Mouse (Mus musculus) lung, adult 18-20 months (tissue): ENCODE data around the gene Zbtb25.

Experiments used
- DNase-seq, 2 experiments: peaks; one replicate each; pipeline ENCODE4 v3.0.0; 2022; ENCODE audit warnings: mixed read lengths in 2 of 2

The Zbtb25 gene

GRCm38 (mm10) chr12:76375506-76375905, 6.1 kb upstream of the Zbtb25 start:
- DNase-seq = no peak

- no peak for DNase-seq
Measured at GRCm38 (mm10) chr12:76374911-76375310, 5.5 kb upstream of the Zbtb25 start.

GRCm38 (mm10) chr12:76373991-76374390, 4.6 kb upstream of the Zbtb25 start:
- DNase-seq = no peak

GRCm38 (mm10) chr12:76372881-76373818, 3.7 kb upstream of the Zbtb25 start:
- DNase-seq = no peak

- no peak for DNase-seq
Measured at GRCm38 (mm10) chr12:76372046-76372445, 2.6 kb upstream of the Zbtb25 start.

- DNase-seq = peak; percentile 75 to 81
Measured at GRCm38 (mm10) chr12:76370831-76371571, 1.6 kb upstream of the Zbtb25 start.

- peak; percentile 83 to 86 for DNase-seq
Measured at GRCm38 (mm10) chr12:76369978-76370830, 802 bp upstream of the Zbtb25 start, which contains the start of gene Zbtb1. TSS of gene Zbtb1 (plus strand) at chr12:76370266.

- DNase-seq = peak in 1 of 2 experiments; percentile 37
Measured at GRCm38 (mm10) chr12:76368790-76369205, 604 bp downstream of the Zbtb25 start.

- no peak for DNase-seq
Measured at GRCm38 (mm10) chr12:76368201-76368789, 1.1 kb downstream of the Zbtb25 start.

GRCm38 (mm10) chr12:76367096-76367995, 2.1 kb downstream of the Zbtb25 start:
- DNase-seq = peak in 1 of 2 experiments; percentile 20

GRCm38 (mm10) chr12:76366276-76366675, 3.1 kb downstream of the Zbtb25 start:
- no peak for DNase-seq

- DNase-seq = no peak
Measured at GRCm38 (mm10) chr12:76362303-76362676, 7.1 kb downstream of the Zbtb25 start.

- no peak for DNase-seq
Measured at GRCm38 (mm10) chr12:76361405-76362302, 7.7 kb downstream of the Zbtb25 start.

GRCm38 (mm10) chr12:76360868-76361267, 8.5 kb downstream of the Zbtb25 start:
- DNase-seq = no peak

GRCm38 (mm10) chr12:76349680-76350220, 19.7 kb downstream of the Zbtb25 start:
- DNase-seq = no peak

GRCm38 (mm10) chr12:76345759-76346455, 23.5 kb downstream of the Zbtb25 start:
- peak; percentile 40 to 64 for DNase-seq

GRCm38 (mm10) chr12:76341080-76341479, 28.3 kb downstream of the Zbtb25 start:
- DNase-seq = peak in 1 of 2 experiments; percentile 58

GRCm38 (mm10) chr12:76336111-76336965, 33.1 kb downstream of the Zbtb25 start:
- peak in 1 of 2 experiments; percentile 37 for DNase-seq
